Mouse (Mus musculus) spleen, adult 2 months (tissue): ENCODE results near the gene Itpkb. TPM values are rescaled to one million over a fixed set of nuclear protein-coding genes. Genes with fewer than 3 reads are reported as not detected.

Source experiments
- DNase-seq, 2 experiments: peaks; one replicate each; pipeline versions ENCODE4 v3.0.0 to v3.0.0-alpha.2; 2012 to 2021; ENCODE audit warnings: low spot score in 2 of 2, low read depth in 1 of 2
- H3K27ac ChIP-seq: fragments of 200-500 bp; 2 replicates; pipeline ENCODE4 v1.5.1; 2012; ENCODE audit warnings: low read length, inconsistent platforms; ENCODE audit not compliant: insufficient read depth
- H3K27me3 ChIP-seq: fragments of 200-500 bp; 2 replicates; pipeline ENCODE4 v1.6.1; 2012; ENCODE audit warnings: mild to moderate bottlenecking, moderate library complexity, low read length, inconsistent platforms; ENCODE audit not compliant: control insufficient read depth, insufficient read depth
- H3K36me3 ChIP-seq: fragments of 200-500 bp; 2 replicates; pipeline ENCODE4 v1.6.1; 2012; ENCODE audit warnings: mild to moderate bottlenecking, low read length, inconsistent platforms; ENCODE audit not compliant: control insufficient read depth, insufficient read depth
- H3K4me1 ChIP-seq: fragments of 200-500 bp; 2 replicates; pipeline ENCODE4 v1.6.1; 2011; ENCODE audit warnings: inconsistent platforms; ENCODE audit not compliant: control insufficient read depth, insufficient read depth, insufficient read length
- H3K4me3 ChIP-seq: fragments of 200-500 bp; 2 replicates; pipeline ENCODE4 v1.5.1; 2011; ENCODE audit warnings: mild to moderate bottlenecking, inconsistent platforms; ENCODE audit not compliant: insufficient read depth, insufficient read length; ENCODE audit errors: extremely low read depth
- CTCF ChIP-seq: fragments of 200-500 bp; IDR thresholded peaks from 2 replicates; pipeline ENCODE4 v1.5.1; 2011; ENCODE audit warnings: mild to moderate bottlenecking, inconsistent platforms; ENCODE audit not compliant: insufficient read depth, insufficient read length, insufficient replicate concordance; ENCODE audit errors: extremely low read depth
- POLR2A ChIP-seq: fragments of 200-500 bp; IDR thresholded peaks from 2 replicates; pipeline ENCODE4 v1.6.1; 2011; ENCODE audit warnings: low read depth, low read length, inconsistent platforms
- WGBS: fragments of 180-500 bp; shearing (Covaris S2); methylation state at CpG from one replicate; pipeline ENCODE4 v1.1.7; 2018; 5-methylcytosine and 5-hydroxymethylcytosine counted together
- polyA plus RNA-seq: library from polyadenylated mRNA; depleted of rRNA; stranded (reverse); fragments of >200 nt; gene quantifications from 2 replicates; pipeline ENCODE4 v1.2.3, GENCODE M21; 2012

The Itpkb gene
- polyA plus RNA-seq, 1 experiment: 24.7 TPM

- H3K27me3 ChIP-seq: no peaks in the 10 kb centered on the region
- no peak for DNase-seq
- no peak overlapping the region for H3K4me3 ChIP-seq
- 93% methylated on average over 4 of the region's 4 CpGs for whole genome bisulfite sequencing
- TF ChIP-seq CTCF (no peak), POLR2A (no peak)
- no peak overlapping the region for H3K27ac ChIP-seq
- no peaks in the 10 kb centered on the region for H3K36me3 ChIP-seq
- peaks cover 3% of the 10 kb centered on the region; the same call in 1 of the 2 replicates for H3K4me1 ChIP-seq
These were observed 6.0 kb upstream of the Itpkb start for GRCm38 (mm10) chr1:180324271-180324670.

DNA sequence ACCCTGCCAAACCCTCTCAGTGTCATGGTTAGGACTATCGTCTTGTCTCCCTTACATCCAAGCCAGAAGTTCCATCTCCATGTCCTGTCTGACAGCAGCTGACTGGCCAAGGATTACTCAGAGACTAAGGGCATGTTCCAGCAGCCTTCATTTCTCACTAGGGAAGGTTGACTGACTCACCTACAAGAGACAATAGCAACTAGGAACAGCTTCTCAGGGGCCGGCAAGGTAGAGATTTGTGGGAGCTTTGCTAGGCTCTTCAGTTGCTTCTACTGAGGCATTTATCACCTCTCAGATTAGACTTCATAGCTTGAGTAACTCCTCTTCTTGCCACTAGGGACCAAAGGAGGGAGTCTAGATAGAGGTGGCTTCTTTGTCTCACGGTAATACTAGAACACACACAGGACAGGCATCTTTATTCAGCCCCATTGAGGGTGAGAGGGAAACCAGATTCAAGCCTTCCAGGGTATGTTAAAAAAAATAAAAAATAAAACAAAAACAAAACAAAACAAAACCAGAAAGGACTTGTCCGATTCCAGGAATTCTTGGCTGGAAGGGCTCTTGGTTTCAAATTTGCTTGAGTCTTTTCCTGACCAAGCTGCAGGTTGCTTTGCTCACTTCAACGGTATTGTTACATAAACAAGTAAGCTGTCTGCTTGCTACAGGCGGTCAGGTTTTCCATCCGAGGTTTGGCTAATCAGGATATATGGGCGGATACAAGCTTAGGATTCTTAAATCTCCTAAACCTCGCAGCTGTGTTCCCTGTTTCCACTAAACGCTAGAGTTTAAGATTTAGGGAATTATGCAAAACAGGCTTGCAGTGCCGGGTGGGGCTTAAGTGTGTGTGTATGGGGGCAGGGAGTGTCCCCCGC lies 1.3 kb upstream of the Itpkb start:
- DNase-seq: no peak
- no peak overlapping the region for H3K4me3 ChIP-seq
- 30% methylated on average over 12 of the region's 12 CpGs for WGBS
- TF ChIP-seq POLR2A (no peak), CTCF (peak; percentile 9; the same call in 1 of the 2 replicates)
- peaks cover 19% of the 10 kb centered on the region for H3K36me3 ChIP-seq
- H3K27ac ChIP-seq: peak overlapping the region; percentile 70
- H3K4me1 ChIP-seq: peaks cover 25% of the 10 kb centered on the region
- no peaks in the 10 kb centered on the region for H3K27me3 ChIP-seq

DNA sequence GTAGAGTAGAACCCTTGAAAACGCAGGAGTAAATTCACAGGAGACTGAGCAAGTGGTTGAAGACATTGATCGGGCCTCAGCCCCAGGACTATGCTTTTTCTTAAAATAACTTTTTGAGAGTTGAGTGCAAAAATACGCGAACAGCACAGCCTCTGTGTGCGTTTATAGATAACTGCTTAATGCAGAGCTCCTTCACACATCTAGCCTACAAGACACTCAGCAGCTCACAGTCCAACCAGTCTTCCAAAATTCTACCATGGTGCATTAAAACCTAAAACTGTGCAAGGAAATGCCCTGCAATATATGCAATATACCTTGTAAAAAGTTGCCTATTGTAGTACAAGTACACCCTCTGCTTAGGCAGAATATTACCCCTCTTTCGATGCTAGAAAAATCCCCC lies 579 bp upstream of the Itpkb start:
- TF ChIP-seq POLR2A (no peak), CTCF (no peak)
- Histone ChIP-seq H3K4me3 (no peak overlapping the region), H3K36me3 (peaks cover 21% of the 10 kb centered on the region), H3K27ac (peak overlapping the region; percentile 70), H3K4me1 (peaks cover 30% of the 10 kb centered on the region), H3K27me3 (no peaks in the 10 kb centered on the region)
- no peak for DNase-seq
- 5% methylated on average over 6 of the region's 6 CpGs for WGBS

- no peak for TF ChIP-seq POLR2A
- no peak for TF ChIP-seq CTCF
- peak in 1 of 2 experiments; percentile 65 for DNase-seq
- under 1% methylated on average over 58 of the region's 58 CpGs for WGBS
- peak overlapping the region; percentile 94 for H3K4me3 ChIP-seq
- H3K27me3 ChIP-seq: no peaks in the 10 kb centered on the region
- H3K4me1 ChIP-seq: peaks cover 37% of the 10 kb centered on the region
- H3K27ac ChIP-seq: peak overlapping the region; percentile 98
- peaks cover 21% of the 10 kb centered on the region for H3K36me3 ChIP-seq
These were observed 641 bp downstream of the Itpkb start for GRCm38 (mm10) chr1:180330707-180331545.

DNA sequence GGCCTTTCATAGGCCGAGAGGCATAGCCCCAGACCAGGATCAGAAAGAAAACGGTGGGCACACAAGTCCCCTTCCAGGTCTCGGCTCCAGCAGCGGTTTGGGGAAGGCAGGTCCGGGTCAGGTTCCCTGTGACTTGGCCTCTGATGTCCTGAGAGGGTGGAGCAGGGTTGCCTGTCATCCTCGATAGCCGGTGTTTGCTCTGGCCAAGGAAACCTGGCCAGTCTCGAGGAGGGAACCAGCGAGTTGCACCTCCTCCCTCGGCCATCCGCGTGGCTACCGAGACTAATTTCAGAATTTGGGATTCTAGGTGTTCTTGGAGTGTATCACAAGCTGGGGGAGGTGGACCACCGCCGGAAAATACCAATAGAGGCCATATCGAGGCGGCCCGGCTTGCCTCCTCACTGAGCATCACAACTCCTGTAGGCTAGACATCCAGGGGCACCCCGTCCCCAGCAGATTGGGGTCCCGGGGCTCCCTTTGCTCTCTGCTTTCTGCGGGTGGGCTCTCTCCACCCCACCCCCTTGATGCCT lies 1.3 kb downstream of the Itpkb start:
- TF ChIP-seq CTCF (no peak), POLR2A (no peak)
- 2% methylated on average over 21 of the region's 21 CpGs for WGBS
- Histone ChIP-seq H3K4me1 (peaks cover 42% of the 10 kb centered on the region), H3K27me3 (no peaks in the 10 kb centered on the region), H3K27ac (peak overlapping the region; percentile 98), H3K4me3 (peak overlapping the region; percentile 94), H3K36me3 (peaks cover 24% of the 10 kb centered on the region)
- no peak for DNase-seq

DNA sequence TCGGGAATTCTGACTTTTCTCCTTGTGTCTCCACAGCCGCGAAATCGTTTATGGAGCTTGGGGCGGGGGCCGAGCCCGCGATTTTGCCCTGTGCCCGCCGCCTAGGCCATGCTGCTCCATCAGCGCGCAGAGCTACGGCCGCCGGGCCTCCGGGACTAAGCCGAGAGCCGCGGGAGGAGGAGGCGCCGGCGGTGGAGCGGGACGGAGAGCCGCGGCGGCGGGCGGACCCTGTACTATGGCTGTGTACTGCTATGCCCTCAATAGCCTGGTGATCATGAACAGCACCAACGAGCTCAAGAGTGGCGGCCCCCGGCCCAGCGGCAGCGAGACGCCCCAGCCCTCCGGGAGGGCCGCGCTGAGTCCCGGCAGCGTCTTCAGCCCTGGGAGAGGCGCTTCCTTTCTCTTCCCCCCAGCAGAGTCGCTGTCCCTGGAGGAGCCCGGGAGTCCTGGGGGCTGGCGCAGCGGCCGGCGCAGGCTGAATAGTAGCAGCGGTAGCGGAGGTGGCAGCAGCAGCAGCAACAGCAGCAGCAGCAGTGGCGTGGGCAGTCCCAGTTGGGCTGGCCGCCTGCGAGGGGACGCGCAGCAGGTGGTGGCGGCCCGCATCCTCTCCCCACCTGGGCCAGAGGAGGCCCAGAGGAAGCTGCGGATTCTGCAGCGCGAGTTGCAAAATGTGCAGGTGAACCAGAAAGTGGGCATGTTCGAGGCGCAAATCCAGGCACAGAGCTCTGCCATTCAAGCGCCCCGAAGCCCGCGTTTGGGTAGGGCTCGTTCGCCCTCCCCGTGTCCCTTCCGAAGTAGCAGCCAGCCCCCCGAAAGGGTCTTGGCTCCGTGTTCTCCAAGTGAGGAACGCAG lies 2.0 kb downstream of the Itpkb start:
- Histone ChIP-seq H3K4me3 (peak overlapping the region; percentile 94), H3K36me3 (peaks cover 24% of the 10 kb centered on the region), H3K4me1 (peaks cover 42% of the 10 kb centered on the region), H3K27ac (peak overlapping the region; percentile 98), H3K27me3 (no peaks in the 10 kb centered on the region)
- no peak for TF ChIP-seq CTCF
- no peak for TF ChIP-seq POLR2A
- DNase-seq: peak in 1 of 2 experiments; percentile 42
- WGBS: 15% methylated on average over 72 of the region's 72 CpGs
